Mouse (Mus musculus) brain, embryonic 14.5 days (tissue): ENCODE data around the gene Pdss2. TPM values are rescaled to one million over a fixed set of nuclear protein-coding genes. Genes with fewer than 3 reads are reported as not detected.

Source experiments
- DNase-seq: peaks from one replicate; pipeline ENCODE4 v3.0.0-alpha.2; 2011; ENCODE audit warnings: low read depth
- CTCF ChIP-seq: fragments of 200-500 bp; IDR thresholded peaks from 2 replicates; pipeline ENCODE4 v1.5.1; 2012; ENCODE audit warnings: inconsistent platforms, mild to moderate bottlenecking, moderate library complexity, borderline replicate concordance; ENCODE audit not compliant: insufficient read depth, insufficient read length; ENCODE audit errors: extremely low read depth
- POLR2A ChIP-seq: fragments of 200-500 bp; IDR thresholded peaks from 2 replicates; pipeline ENCODE4 v1.6.1; 2012; ENCODE audit warnings: mild to moderate bottlenecking, inconsistent platforms, borderline replicate concordance; ENCODE audit not compliant: poor library complexity, insufficient read depth, insufficient read length, severe bottlenecking; ENCODE audit errors: extremely low read depth
- polyA plus RNA-seq: library from polyadenylated mRNA; depleted of rRNA; stranded (reverse); fragments of >200 nt; gene quantifications from 2 replicates; pipeline ENCODE4 v1.2.3, GENCODE M21; 2012

The Pdss2 gene
- polyA plus RNA-seq, 1 experiment: 12.6 TPM

GRCm38 (mm10) chr10:43435757-43436156, 214.5 kb downstream of the Pdss2 start:
- TF ChIP-seq POLR2A: no peak
- no peak for TF ChIP-seq CTCF
- no peak for DNase-seq

GRCm38 (mm10) chr10:43439492-43439941, 218.2 kb downstream of the Pdss2 start:
- DNase-seq: peak; percentile 88
- TF ChIP-seq POLR2A: no peak
- no peak for TF ChIP-seq CTCF

DNA sequence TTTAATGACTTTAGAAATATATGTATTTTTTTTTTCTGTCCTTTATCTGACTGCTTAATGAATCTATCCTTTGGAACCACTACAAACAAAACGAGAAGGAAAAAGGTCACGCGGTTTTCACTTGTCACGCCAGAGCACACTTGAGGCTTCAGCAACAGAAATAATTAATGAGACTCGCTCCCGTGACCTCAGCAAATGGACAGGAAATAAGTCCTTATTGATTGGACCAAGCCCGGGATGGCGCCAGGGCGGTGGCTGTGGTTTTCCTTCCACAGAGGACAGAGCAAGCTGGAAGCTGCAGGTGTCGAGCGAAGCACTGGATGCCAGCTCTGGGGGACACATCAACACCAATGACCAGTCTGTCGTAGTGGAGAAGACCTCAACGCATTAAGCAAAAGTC, 218.8 kb downstream of the Pdss2 start:
- DNase-seq: peak; percentile 79
- no peak for TF ChIP-seq CTCF
- TF ChIP-seq POLR2A: no peak

GRCm38 (mm10) chr10:43440981-43441740, 219.9 kb downstream of the Pdss2 start:
- TF ChIP-seq CTCF (no peak), POLR2A (no peak)
- DNase-seq: peak; percentile 36

- TF ChIP-seq CTCF: no peak
- no peak for TF ChIP-seq POLR2A
- no peak for DNase-seq
Observed at GRCm38 (mm10) chr10:43448656-43449055, 227.4 kb downstream of the Pdss2 start.

- DNase-seq: peak; percentile 92
- TF ChIP-seq CTCF: peak; percentile 73; the same call in 1 of the 2 replicates
- no peak for TF ChIP-seq POLR2A
Observed at GRCm38 (mm10) chr10:43451848-43452662, 230.8 kb downstream of the Pdss2 start.

DNA sequence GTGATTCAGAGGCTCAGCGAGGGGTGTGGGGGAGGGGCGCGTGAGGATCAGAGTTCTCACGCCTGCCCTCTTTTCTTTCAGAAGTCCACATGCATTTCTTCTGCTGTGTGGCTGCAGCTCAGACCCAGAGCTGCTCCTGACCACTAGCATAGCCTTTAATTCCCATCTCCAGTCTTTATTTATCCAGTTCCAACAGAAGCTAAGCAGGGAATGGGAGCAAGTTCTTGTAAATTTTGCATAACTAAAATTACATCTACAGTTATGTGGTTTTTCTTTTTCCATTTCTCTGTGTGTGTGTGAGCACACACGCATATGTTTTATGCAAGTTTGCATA, 231.3 kb downstream of the Pdss2 start:
- TF ChIP-seq CTCF: no peak
- no peak for TF ChIP-seq POLR2A
- no peak for DNase-seq

DNA sequence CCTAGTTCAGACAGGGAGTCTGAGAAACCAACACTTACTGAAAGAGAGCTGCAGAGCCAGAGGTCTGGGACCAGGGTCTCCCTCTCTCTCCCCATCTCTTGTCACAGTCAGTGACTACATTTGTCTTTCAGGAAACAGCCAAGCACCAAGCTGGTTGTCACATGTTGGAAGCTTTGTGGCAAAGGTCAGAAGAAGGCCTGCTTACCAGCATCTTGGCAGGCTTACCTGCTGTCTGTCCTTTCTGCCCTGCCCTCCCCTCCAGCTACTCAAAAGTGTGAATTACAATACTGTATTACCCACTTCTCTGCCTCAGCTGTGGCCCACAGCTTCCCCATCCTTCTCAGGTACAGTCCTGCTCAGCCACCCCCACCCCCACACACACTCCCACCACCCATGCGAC, 232.9 kb downstream of the Pdss2 start:
- DNase-seq: no peak
- no peak for TF ChIP-seq POLR2A
- TF ChIP-seq CTCF: no peak

DNA sequence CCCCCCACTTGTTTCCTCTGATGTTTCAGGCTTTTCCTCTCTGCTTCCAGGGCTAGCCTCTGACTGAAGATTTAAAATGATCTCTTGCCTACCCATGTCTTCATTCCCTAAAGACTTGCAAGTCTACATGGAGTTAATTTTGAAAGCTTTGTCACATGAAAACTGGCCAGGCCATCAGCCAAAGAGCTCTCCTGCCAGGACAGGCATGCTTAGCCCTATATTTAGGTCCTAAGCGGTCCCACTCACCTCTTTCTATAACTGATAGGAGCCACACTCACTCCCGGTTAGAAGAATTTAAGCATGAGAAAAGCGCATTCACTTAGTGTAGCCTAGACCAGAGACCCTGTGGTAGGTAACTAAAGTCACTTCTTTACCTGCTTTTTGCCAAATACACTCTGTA, 233.4 kb downstream of the Pdss2 start:
- no peak for TF ChIP-seq POLR2A
- no peak for TF ChIP-seq CTCF
- DNase-seq: no peak

DNA sequence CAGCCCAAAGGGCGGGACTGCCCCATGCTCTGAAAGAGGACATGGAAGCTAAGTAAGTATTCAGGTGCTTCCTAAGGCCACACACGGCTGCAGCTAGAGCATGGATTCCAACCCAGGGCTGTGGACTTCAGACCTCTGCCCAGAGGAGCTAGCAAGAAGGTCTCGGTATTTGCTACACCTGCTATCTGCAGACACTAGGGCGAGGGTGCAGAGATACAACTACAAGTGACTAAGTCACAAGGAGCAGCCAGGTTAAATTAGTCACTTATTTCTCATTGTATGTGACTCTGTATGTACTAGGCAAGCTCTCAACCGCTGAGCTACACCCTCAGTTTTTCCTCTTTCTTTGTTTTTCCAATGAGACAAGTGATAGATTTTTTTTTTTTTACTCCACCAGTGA, 241.5 kb downstream of the Pdss2 start:
- TF ChIP-seq CTCF (no peak), POLR2A (no peak)
- DNase-seq: no peak

- DNase-seq: no peak
- no peak for TF ChIP-seq CTCF
- no peak for TF ChIP-seq POLR2A
Observed at GRCm38 (mm10) chr10:43463227-43463626, 241.9 kb downstream of the Pdss2 start.
